Mouse (Mus musculus) T-cell, adult 2 months (primary cell): ENCODE results near the gene Gap43.
"Not testable (repeated sequence)": the region's sequence is repeated elsewhere in the genome, so short reads cannot be mapped to it uniquely, and the experiment has no call there.

Source experiments
- DNase-seq: peaks from one replicate; pipeline ENCODE4 v3.0.0; 2022; ENCODE audit warnings: low spot score

Gene Gap43

GRCm38 (mm10) chr16:42340021-42340768 is at the start of gene Gap43:
TSS of gene Gap43 (minus strand) at chr16:42340651.
- DNase-seq: no peak

GRCm38 (mm10) chr16:42381328-42381838 is 40.9 kb upstream of the Gap43 start:
- no peak for DNase-seq

DNA sequence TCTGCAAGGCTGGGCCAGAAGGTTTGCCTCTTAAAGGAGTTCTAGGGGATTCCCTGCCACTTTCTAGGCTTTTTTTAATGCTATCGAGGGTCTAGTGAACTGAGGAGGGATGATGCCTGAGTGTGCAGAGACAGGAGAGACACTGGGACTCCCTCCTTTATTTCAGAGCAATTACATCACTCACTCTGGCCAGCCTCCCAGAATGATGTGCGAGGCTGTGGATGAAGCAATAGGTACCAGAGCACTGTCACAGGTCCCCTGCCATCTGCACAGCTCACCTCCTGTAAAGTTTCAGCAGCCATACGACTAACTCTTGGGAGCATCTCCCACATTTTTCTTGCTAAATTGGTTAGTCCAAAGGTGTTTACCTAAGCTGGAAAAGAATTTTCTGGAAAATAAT is 40.2 kb upstream of the Gap43 start:
- DNase-seq: no peak

DNA sequence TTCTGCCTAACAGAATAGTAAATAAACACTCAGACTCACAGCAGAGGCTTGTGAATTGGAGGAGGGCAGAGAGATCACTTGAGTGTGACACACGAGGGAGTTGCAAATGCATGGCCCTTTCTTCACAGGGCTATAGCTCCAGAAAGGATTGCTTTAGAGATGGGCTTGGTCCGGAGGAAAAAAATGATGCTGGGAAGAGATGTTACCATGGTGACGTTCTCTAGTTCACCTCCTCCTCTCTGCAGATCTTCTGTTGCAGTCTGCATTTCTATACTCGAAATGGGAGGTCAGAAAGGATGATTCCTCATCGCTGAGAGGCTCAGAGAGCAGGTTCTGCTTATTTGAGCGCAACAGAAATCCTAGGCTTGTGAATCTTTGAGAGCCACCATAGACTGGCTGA is 29.7 kb upstream of the Gap43 start:
- no peak for DNase-seq

DNA sequence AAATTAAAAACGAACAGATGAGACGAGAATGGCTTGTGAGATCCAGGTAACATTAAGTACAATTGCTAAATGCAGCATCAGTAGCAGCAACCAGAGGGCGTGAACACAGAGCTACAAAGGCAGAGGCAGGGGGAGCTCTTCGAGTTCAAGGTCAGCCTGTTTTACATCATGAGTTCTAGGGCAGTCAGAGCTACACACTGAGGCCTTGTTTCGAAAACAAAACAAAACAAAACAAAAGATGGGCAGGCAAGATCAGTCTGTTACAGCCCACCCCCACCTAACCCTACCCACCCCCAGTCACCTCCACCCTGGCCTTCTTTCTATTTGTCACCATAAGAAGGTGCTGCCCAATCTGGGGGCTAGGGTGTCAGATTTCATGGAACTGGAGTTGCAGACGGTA is 28.9 kb upstream of the Gap43 start:
- DNase-seq: no peak

DNA sequence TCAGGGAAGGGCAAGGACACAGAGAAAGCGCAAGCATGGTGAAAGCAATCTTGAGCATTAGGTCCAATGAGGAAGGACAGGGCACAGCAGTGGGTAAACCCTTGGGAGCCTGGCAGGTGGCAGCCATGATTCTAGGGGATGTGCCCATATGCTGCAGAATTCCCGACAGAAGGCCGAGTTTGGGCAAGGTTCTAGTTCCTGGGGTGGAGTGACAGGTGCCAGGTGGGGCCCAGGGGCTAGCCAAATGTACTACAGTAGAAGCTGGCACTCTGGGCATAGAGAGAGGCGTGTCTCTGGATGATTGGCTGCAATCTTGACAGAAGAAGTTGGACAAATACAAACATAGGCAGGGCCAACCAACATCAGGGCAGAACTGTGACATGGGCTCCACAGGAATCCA is 19.6 kb upstream of the Gap43 start:
- DNase-seq: no peak

DNA sequence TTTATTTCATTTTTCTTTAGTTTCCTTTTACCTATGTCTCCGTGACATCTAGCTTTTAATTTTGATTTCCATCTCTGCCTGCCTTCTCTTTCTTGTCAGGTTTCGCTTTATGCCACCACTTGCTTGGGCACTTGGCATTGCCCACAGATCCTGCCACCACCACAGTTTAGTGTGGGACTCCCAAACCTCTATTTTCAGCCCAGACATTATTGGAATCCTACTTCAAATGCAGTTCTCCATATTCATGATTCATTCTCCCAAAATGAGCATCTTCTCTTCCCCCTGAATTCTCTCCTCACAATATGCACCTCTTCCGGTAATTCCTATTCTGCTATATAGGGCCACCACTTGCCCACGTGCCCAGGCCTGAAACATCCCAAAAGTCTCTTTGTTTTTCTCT is 17.6 kb upstream of the Gap43 start:
- no peak for DNase-seq

GRCm38 (mm10) chr16:42350076-42350475 is 9.6 kb upstream of the Gap43 start:
- DNase-seq: no peak

DNA sequence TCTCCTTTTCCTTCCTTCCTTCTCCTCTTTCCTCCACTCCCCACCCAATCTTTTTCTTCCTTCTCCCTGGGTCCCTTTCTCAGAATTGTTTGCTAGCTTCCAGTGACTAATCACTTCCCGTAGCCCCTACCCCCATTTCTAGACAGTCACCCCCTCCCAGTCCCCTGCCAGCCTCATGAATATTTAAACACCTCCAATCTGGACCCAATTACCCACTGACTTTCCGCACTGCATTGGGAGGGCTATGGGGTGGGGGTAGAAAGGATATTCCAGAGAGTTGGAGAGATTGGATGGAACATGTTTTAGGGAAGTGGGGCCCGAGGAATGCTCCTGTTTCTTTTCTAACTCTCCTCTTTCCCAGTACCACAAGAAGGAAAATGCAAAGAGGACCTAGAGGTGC is 414 bp upstream of the Gap43 start:
- DNase-seq: not testable (repeated sequence)

- no peak for DNase-seq
Observed at GRCm38 (mm10) chr16:42339512-42339911, 939 bp downstream of the Gap43 start.

DNA sequence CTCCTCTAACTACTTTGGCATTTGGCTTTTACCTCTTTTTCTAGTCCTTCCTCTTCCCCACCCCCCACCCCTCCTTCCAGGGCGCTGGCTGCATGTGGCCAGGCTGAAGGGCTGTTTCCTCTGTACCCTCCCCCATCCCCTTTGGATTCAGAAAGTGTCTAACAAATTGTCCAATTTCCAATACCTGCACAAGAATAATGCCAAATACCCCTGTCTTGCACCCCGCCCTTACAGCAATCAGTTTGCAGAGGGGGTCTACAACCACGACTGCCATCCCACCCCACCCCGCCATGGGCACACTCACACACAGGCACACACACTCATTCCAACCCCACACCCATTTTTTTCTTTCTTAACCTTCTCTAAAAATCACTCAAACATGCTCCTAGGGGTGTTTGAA is 1.5 kb downstream of the Gap43 start:
- DNase-seq: no peak

- DNase-seq: no peak
Observed at GRCm38 (mm10) chr16:42338342-42338741, 2.1 kb downstream of the Gap43 start.

DNA sequence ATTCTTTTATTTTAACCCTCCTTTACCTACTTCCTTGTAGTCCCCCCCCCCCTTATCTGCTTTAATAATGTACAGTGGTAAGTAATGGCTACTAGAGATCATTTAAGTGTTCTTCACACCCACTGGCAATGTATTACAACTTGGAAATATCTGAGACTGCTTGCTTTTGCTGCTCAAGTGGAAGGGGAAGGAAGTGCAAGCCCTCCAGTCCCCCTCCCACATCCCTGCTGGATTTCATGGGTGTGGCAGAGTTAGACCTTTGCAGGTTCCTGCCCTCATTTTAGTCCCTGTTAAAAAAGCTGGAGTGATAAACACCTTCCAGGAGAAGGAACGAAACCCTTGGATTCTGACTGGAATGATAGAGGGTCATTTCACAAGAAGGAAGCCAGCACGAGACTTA is 2.8 kb downstream of the Gap43 start:
- no peak for DNase-seq

DNA sequence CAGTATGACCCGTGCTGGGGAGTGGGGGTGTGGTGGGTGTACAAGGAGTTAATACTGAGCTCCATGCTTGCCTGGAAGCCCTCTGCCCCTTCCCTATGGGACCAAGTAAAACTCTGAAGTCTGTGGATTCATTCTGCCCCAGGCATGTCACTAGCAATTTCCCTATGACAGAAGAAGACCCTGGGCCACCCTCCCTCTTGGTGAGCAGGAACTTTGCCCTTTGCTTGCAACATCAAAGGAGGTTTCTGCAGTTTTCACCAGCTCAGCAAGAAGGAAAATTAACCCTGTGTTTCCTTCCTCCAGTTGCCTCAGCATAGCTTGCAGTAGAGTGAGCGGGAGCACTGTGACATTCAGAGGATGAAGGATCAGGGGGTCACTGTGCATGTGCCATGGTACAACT is 3.8 kb downstream of the Gap43 start:
- DNase-seq: no peak

DNA sequence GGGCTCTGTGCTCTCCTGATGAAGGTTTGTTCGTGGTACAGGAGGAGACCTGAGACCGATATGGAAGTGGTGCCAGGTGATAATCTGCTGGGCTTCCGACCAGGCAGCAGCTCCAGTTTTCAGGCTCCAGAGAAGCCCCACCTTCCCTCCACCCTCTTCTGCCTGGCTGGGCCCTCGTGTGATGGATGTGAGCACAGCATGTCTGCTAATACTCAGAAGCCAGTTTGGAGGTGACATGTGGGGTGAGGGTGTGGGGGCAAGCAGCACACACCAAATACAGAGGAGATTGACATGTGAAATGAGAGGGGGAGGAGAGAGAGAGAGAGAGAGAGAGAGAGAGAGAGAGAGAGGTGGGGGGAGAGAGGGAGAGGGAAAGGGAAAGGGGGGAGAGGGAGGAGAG is 8.1 kb downstream of the Gap43 start:
- DNase-seq: no peak

GRCm38 (mm10) chr16:42326191-42326590 is 14.3 kb downstream of the Gap43 start:
- no peak for DNase-seq

GRCm38 (mm10) chr16:42325536-42325935 is 14.9 kb downstream of the Gap43 start:
- DNase-seq: no peak

GRCm38 (mm10) chr16:42319831-42320230 is 20.6 kb downstream of the Gap43 start:
- no peak for DNase-seq

- DNase-seq: no peak
Observed at GRCm38 (mm10) chr16:42319365-42319764, 21.1 kb downstream of the Gap43 start.

- DNase-seq: no peak
Observed at GRCm38 (mm10) chr16:42312125-42312524, 28.3 kb downstream of the Gap43 start.

- DNase-seq: no peak
Observed at GRCm38 (mm10) chr16:42308761-42309160, 31.7 kb downstream of the Gap43 start.

DNA sequence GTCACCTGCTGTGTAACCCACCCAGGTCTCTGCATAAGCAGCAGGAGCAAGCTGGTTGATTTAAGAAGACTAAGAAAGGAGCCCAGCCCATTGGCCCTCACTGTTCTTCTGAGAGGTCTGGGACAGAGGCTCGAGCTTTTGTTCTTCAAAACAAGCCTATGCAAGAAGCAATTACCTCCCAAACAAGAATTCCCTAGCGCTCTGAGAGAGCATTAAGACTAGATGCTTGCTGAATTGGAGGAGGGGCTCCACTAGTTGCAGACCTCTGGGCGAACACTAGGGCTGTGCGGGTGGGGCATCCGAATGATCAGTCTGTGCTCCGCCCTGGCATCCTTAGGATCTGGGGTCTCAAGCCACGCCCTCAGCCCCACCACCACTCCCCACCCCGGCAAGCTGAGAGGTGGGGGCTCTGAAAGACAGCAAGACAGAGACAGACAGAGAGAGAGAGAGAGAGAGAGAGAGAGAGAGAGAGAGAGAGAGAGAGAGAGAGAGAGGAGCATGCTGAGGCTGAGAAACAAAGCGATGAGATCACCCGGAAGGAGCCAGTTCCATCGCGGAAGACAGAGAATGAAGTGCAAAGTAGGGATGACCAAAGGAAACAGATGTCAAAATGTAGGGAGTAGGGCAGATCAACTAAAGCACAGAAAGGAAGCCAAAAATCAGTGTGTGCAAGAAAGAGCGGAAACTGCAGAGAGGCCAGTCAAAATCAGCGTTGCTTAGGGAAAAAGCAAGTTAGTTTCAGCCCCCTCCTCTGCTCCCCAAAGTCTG is 34.3 kb downstream of the Gap43 start:
- DNase-seq: no peak

- no peak for DNase-seq
Observed at GRCm38 (mm10) chr16:42303461-42303860, 37.0 kb downstream of the Gap43 start.
